Mouse (Mus musculus): ENCODE data around the gene Mif4gd. TPM values are rescaled to one million over a fixed set of nuclear protein-coding genes. Genes with fewer than 3 reads are reported as not detected.

Mif4gd gene
- total and polyA plus RNA-seq, 3 experiments: 32.4 to 49.9 (median 43.6) TPM

GRCm38 (mm10) chr11:115625877-115626276 lies 13.1 kb upstream of the Mif4gd start:
- Histone ChIP-seq H3K36me3 (replicated peaks) (peaks cover 53% of the 10 kb centered on the region), H3K9me3 (replicated peaks) (no peaks in the 10 kb centered on the region), H3K4me1 (ENCODE audit: insufficient read depth, low read depth, low read length) (peaks cover 50% of the 10 kb centered on the region), H3K4me3 (ENCODE audit: low read depth, low read length) (no peak overlapping the region; the same call in 1 of the 2 replicates), H3K27me3 (ENCODE audit: insufficient read depth, low read length) (no peaks in the 10 kb centered on the region)
- no peak for TF ChIP-seq POLR2AphosphoS5 (IDR thresholded peaks at IDR 0.05; ENCODE audit: insufficient replicate concordance, low read depth, low read length)
- TF ChIP-seq GATA1 (IDR thresholded peaks at IDR 0.05; ENCODE audit: borderline replicate concordance, low read length): no peak
- TF ChIP-seq CTCF (IDR thresholded peaks at IDR 0.05; ENCODE audit: low read depth, low read length): no peak
- TF ChIP-seq TAL1 (conservative IDR thresholded peaks at IDR 0.05; ENCODE audit: low read depth, low read length): no peak
- TF ChIP-seq GATA2 (IDR thresholded peaks at IDR 0.05; ENCODE audit: borderline replicate concordance, low read depth, low read length): no peak
- no peak for DNase-seq (ENCODE audit: low spot score)
- ATAC-seq (ENCODE audit: extremely low read depth, insufficient number of reproducible peaks, low FRiP score, poor library complexity, severe bottlenecking): no peak

- peaks cover 76% of the 10 kb centered on the region for H3K36me3 ChIP-seq (replicated peaks)
- no peaks in the 10 kb centered on the region for H3K9me3 ChIP-seq (replicated peaks)
- DNase-seq (ENCODE audit: low spot score) (no peak), ATAC-seq (ENCODE audit: extremely low read depth, insufficient number of reproducible peaks, low FRiP score, poor library complexity, severe bottlenecking) (no peak)
- H3K27me3 ChIP-seq (ENCODE audit: insufficient read depth, low read length): no peaks in the 10 kb centered on the region
- peaks cover 34% of the 10 kb centered on the region for H3K4me1 ChIP-seq (ENCODE audit: insufficient read depth, low read depth, low read length)
- TF ChIP-seq POLR2AphosphoS5 (IDR thresholded peaks at IDR 0.05; ENCODE audit: insufficient replicate concordance, low read depth, low read length) (no peak), CTCF (IDR thresholded peaks at IDR 0.05; ENCODE audit: low read depth, low read length) (peak; percentile 25; the same call in 1 of the 2 replicates)
- no peak overlapping the region for H3K4me3 ChIP-seq (ENCODE audit: low read depth, low read length)
Measured at GRCm38 (mm10) chr11:115623487-115624070, 10.8 kb upstream of the Mif4gd start.

GRCm38 (mm10) chr11:115619949-115620348 lies 7.2 kb upstream of the Mif4gd start:
- no peak for ATAC-seq (ENCODE audit: extremely low read depth, insufficient number of reproducible peaks, low FRiP score, poor library complexity, severe bottlenecking)
- peaks cover 14% of the 10 kb centered on the region for H3K4me1 ChIP-seq (ENCODE audit: insufficient read depth, low read depth, low read length)
- no peak overlapping the region for H3K4me3 ChIP-seq (ENCODE audit: low read depth, low read length)
- TF ChIP-seq GATA1 (IDR thresholded peaks at IDR 0.05; ENCODE audit: borderline replicate concordance, low read length) (no peak), POLR2AphosphoS5 (IDR thresholded peaks at IDR 0.05; ENCODE audit: insufficient replicate concordance, low read depth, low read length) (no peak), GATA2 (IDR thresholded peaks at IDR 0.05; ENCODE audit: borderline replicate concordance, low read depth, low read length) (no peak), CTCF (IDR thresholded peaks at IDR 0.05; ENCODE audit: low read depth, low read length) (no peak), TAL1 (conservative IDR thresholded peaks at IDR 0.05; ENCODE audit: low read depth, low read length) (no peak)
- DNase-seq (ENCODE audit: low spot score): no peak
- no peaks in the 10 kb centered on the region for H3K27me3 ChIP-seq (ENCODE audit: insufficient read depth, low read length)
- peaks cover 99% of the 10 kb centered on the region for H3K36me3 ChIP-seq (replicated peaks)
- no peaks in the 10 kb centered on the region for H3K9me3 ChIP-seq (replicated peaks)

GRCm38 (mm10) chr11:115618732-115619516 lies 6.2 kb upstream of the Mif4gd start:
- DNase-seq (ENCODE audit: low spot score): no peak
- Histone ChIP-seq H3K4me3 (ENCODE audit: low read depth, low read length) (no peak overlapping the region), H3K4me1 (ENCODE audit: insufficient read depth, low read depth, low read length) (peaks cover 17% of the 10 kb centered on the region), H3K36me3 (replicated peaks) (peaks cover 98% of the 10 kb centered on the region), H3K27me3 (ENCODE audit: insufficient read depth, low read length) (no peaks in the 10 kb centered on the region), H3K9me3 (replicated peaks) (no peaks in the 10 kb centered on the region)
- TF ChIP-seq GATA2 (IDR thresholded peaks at IDR 0.05; ENCODE audit: borderline replicate concordance, low read depth, low read length): no peak
- ATAC-seq (ENCODE audit: extremely low read depth, insufficient number of reproducible peaks, low FRiP score, poor library complexity, severe bottlenecking): no peak

- ATAC-seq (ENCODE audit: extremely low read depth, insufficient number of reproducible peaks, low FRiP score, poor library complexity, severe bottlenecking) (no peak), DNase-seq (ENCODE audit: low spot score) (no peak)
- H3K4me3 ChIP-seq (ENCODE audit: low read depth, low read length): no peak overlapping the region
- H3K9me3 ChIP-seq (replicated peaks): no peaks in the 10 kb centered on the region
- H3K36me3 ChIP-seq (replicated peaks): peaks cover 91% of the 10 kb centered on the region
- H3K4me1 ChIP-seq (ENCODE audit: insufficient read depth, low read depth, low read length): peaks cover 21% of the 10 kb centered on the region
- no peaks in the 10 kb centered on the region for H3K27me3 ChIP-seq (ENCODE audit: insufficient read depth, low read length)
- TF ChIP-seq CTCF (IDR thresholded peaks at IDR 0.05; ENCODE audit: low read depth, low read length) (no peak), POLR2AphosphoS5 (IDR thresholded peaks at IDR 0.05; ENCODE audit: insufficient replicate concordance, low read depth, low read length) (no peak), GATA1 (IDR thresholded peaks at IDR 0.05; ENCODE audit: borderline replicate concordance, low read length) (no peak)
Measured at GRCm38 (mm10) chr11:115618001-115618400, 5.2 kb upstream of the Mif4gd start.

- Histone ChIP-seq H3K36me3 (replicated peaks) (peaks cover 80% of the 10 kb centered on the region), H3K9me3 (replicated peaks) (no peaks in the 10 kb centered on the region), H3K4me3 (ENCODE audit: low read depth, low read length) (no peak overlapping the region), H3K27me3 (ENCODE audit: insufficient read depth, low read length) (no peaks in the 10 kb centered on the region), H3K4me1 (ENCODE audit: insufficient read depth, low read depth, low read length) (peaks cover 29% of the 10 kb centered on the region)
- TF ChIP-seq GATA2 (IDR thresholded peaks at IDR 0.05; ENCODE audit: borderline replicate concordance, low read depth, low read length) (no peak), TAL1 (conservative IDR thresholded peaks at IDR 0.05; ENCODE audit: low read depth, low read length) (no peak), CTCF (IDR thresholded peaks at IDR 0.05; ENCODE audit: low read depth, low read length) (no peak), GATA1 (IDR thresholded peaks at IDR 0.05; ENCODE audit: borderline replicate concordance, low read length) (no peak), POLR2AphosphoS5 (IDR thresholded peaks at IDR 0.05; ENCODE audit: insufficient replicate concordance, low read depth, low read length) (no peak)
- ATAC-seq (ENCODE audit: extremely low read depth, insufficient number of reproducible peaks, low FRiP score, poor library complexity, severe bottlenecking): no peak
- no peak for DNase-seq (ENCODE audit: low spot score)
Measured at GRCm38 (mm10) chr11:115616893-115617292, 4.1 kb upstream of the Mif4gd start.

Data from G1E (cell line).